Mouse (Mus musculus) kidney, postnatal 10 days (tissue): ENCODE data around the gene Pappa.

ENCODE experiments used
- DNase-seq: peaks from one replicate; pipeline ENCODE4 v3.0.0; 2021; ENCODE audit warnings: mixed read lengths

Gene Pappa

GRCm38 (mm10) chr4:65123741-65124224, at the start of gene Pappa:
Gene Pappa (plus strand): TSS chr4:65124174.
- DNase-seq = no peak

DNA sequence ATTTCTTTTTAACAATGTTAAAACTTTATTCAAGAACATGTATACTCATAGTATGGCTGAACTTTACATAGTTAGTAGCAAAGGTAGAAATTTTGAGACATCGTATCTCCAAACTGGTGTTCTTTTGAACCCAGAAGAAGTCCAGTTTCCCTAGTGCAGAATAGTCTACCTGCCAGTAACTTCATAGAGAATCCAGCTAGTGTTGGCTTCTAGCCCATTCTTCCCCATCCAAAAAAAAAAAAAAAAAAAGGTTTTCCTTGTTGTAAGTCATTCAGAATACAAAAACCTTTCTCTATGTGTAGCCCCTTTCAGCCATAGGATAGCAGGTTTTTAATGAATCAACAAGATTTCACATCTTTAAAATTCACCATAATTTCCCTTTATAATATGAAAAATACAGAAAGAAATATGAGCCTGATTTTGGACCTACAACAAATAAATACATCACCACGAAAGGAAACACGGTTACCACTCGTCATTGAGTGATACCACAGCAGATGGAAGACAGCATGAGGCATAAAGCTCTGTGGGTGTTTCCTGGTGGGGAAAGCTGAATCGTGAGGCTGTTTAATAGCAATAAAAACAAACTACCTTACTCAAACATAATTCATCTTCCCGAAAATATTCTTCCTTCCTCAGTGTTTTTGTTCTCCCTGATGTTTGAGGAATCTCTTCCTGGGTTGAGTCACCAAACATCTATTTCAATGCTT, 45.9 kb upstream of the Pappa start:
- no peak for DNase-seq

- no peak for DNase-seq
Measured at GRCm38 (mm10) chr4:65086864-65087263, 37.1 kb upstream of the Pappa start.

- no peak for DNase-seq
Measured at GRCm38 (mm10) chr4:65087592-65087991, 36.4 kb upstream of the Pappa start.

- peak; percentile 34 for DNase-seq
Measured at GRCm38 (mm10) chr4:65092191-65092590, 31.8 kb upstream of the Pappa start.

DNA sequence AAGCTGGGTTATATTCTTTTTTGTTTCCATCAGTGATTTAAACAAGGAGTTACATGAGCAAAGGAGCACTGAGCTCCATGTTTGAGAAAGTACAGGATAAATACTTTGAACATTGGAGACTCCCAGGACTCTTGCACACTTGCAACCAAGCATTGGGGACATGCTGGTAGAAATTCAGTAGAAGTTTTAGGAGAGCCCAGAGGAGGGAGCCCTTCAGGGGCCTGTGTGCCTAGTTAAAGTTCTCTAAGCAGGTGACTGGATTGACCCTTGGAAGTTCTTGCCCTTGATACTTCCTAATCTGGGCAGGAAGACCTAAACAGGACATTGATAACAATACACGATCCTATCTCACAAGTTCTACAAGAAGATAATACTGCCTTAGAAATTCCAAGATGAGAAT, 3.6 kb upstream of the Pappa start:
- DNase-seq = peak; percentile 24

- peak; percentile 19 for DNase-seq
Measured at GRCm38 (mm10) chr4:65122841-65123240, 1.1 kb upstream of the Pappa start.

- peak; percentile 56 for DNase-seq
Measured at GRCm38 (mm10) chr4:65124369-65125151, 586 bp downstream of the Pappa start.

- peak; percentile 76 for DNase-seq
Measured at GRCm38 (mm10) chr4:65125341-65126332, 1.7 kb downstream of the Pappa start.

- DNase-seq = peak; percentile 86
Measured at GRCm38 (mm10) chr4:65126451-65127290, 2.7 kb downstream of the Pappa start.

GRCm38 (mm10) chr4:65127291-65127590, 3.3 kb downstream of the Pappa start:
- DNase-seq = peak; percentile 68

GRCm38 (mm10) chr4:65132657-65133056, 8.7 kb downstream of the Pappa start:
- no peak for DNase-seq

GRCm38 (mm10) chr4:65134358-65134757, 10.4 kb downstream of the Pappa start:
- no peak for DNase-seq

- DNase-seq = no peak
Measured at GRCm38 (mm10) chr4:65135109-65135508, 11.1 kb downstream of the Pappa start.

- DNase-seq = no peak
Measured at GRCm38 (mm10) chr4:65136541-65136940, 12.6 kb downstream of the Pappa start.

DNA sequence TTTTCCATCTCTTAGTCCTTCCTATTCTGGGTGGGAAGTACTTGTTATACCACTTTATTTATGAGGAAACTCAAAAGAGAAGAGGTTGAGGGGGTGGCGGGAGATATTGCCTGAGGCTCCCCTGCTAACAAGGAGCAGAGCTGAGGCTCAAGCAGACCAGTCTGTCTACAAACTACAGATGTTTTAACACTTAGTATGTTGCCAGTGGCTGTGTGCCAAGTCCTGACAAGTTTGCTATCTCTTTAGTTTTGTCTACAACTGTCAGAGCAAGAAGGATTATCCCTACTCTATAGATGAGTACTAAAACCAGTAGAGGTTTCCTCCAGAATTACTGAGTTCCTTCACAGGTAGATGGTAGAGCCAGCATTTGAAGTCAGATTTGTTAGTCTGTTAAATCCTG, 23.0 kb downstream of the Pappa start:
- DNase-seq = peak; percentile 49

GRCm38 (mm10) chr4:65153601-65154000, 29.6 kb downstream of the Pappa start:
- no peak for DNase-seq

GRCm38 (mm10) chr4:65156231-65156630, 32.3 kb downstream of the Pappa start:
- no peak for DNase-seq

DNA sequence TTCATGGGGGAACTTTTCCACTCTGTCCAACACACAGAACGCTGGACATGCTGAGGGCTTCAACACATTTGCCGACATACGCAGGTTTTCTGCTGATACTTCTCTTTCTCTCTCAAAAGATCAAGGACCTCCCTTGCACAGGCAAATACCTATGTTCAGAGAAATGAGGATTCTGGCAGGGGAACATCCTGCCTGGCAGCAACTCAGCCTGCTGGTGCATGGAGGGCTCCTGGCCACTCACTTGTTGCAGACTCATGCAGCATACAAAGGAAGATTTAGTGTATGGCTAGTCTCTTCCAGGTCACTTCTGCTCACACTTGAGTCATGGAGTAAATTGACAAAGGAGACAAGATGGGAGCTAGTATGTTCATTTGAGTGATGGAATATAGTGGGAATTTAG, 34.7 kb downstream of the Pappa start:
- no peak for DNase-seq

- DNase-seq = no peak
Measured at GRCm38 (mm10) chr4:65159481-65159880, 35.5 kb downstream of the Pappa start.

- DNase-seq = no peak
Measured at GRCm38 (mm10) chr4:65163698-65164097, 39.7 kb downstream of the Pappa start.

- no peak for DNase-seq
Measured at GRCm38 (mm10) chr4:65166288-65166835, 42.4 kb downstream of the Pappa start.
